Mouse (Mus musculus) B cell, adult 67 days (primary cell): ENCODE data around the gene Pcmtd2. TPM values are rescaled to one million over a fixed set of nuclear protein-coding genes. Genes with fewer than 3 reads are reported as not detected.

ENCODE experiments used
- total RNA-seq, 2 experiments: library from RNA; stranded (reverse); gene quantifications; 4 replicates each; pipeline ENCODE4 v1.2.4; 2023

Gene Pcmtd2
- total RNA-seq: 10 to 100 TPM; 42.1 to 52.2 TPM

DNA sequence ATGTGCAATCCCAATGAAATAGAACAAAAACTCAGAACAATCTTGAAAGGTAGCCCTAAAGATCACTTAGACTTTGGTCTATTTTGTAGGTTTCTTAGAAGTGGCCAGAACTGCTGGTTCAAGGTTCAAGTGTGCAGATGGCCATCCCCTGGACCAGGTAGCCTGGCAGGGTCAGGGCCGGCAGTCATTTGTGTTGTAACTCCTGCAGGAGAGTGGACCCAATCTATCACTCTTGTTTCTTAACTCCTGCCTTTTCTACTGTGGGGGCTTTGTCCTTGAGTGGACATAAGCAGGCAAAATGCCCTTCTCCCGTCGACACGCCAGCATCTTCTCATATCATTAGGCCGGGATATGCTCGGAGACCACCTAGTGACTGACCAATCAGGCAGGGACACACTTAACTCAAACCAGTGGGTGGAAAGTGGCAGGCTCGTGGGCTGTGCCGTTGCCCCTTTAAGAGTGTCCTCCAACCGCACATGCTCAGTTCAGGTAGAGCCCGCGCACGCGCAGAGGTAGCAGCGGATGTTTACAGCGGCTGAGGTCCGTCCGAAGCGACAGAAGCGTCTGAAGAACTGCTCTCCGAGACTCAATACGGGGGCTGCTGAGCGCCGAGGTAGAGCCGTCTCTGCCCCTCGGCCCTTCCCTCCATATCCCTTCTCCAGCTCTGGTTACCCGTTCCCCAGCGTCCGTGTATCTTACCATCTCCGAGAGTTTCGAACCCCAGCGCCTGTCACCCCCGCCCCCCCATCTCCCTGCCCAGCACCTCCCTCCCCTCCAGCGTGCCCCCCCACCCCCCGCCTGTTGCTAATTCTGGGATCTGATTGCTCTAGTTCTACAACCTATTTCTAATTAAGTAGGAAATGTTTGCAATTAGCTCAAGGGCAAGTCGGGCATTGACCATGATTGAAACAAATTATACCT is at the start of gene Pcmtd2:
Gene Pcmtd2 (plus strand): TSS at position 483 of the 921 bp plus-strand sequence.

GRCm38 (mm10) chr2:181863791-181864535 is 26.3 kb downstream of the Pcmtd2 start, which contains the start of gene Polr3k:
Gene Polr3k, plus strand, starts transcription at chr2:181864337.

Other genes starting within 250 kb of the Pcmtd2 start
- 10 to 100 TPM; 61.5 to 62.6 TPM for gene Prpf6, start 246.0 kb upstream of the Pcmtd2 start, total RNA-seq
- gene Zfp512b, start 245.1 kb upstream of the Pcmtd2 start, total RNA-seq: 10 to 100 TPM; 31.8 to 51.8 TPM
- gene Samd10, start 238.6 kb upstream of the Pcmtd2 start, total RNA-seq: 10 to 100 TPM; 17.4 to 21.5 TPM
- not detected for gene Gm29797, start 180.8 kb upstream of the Pcmtd2 start, total RNA-seq
- under 1 TPM in 1 of 2 experiments, not detected in 1; 0.44 TPM for gene Sox18, start 166.2 kb upstream of the Pcmtd2 start, total RNA-seq
- 10 to 100 TPM; 23.7 to 26.9 TPM for gene Tcea2, start 157.5 kb upstream of the Pcmtd2 start, total RNA-seq
- 100 to 1,000 TPM; 203 to 209 TPM for gene Rgs19, start 143.9 kb upstream of the Pcmtd2 start, total RNA-seq
- gene Lkaaear1, start 139.4 kb upstream of the Pcmtd2 start, total RNA-seq: not detected
- 1 to 10 TPM in 1 of 2 experiments, under 1 TPM in 1; 0.24 to 1.2 TPM for gene Oprl1, start 122.8 kb upstream of the Pcmtd2 start, total RNA-seq
- gene Myt1, start 74.5 kb upstream of the Pcmtd2 start, total RNA-seq: not detected
- gene Polr3k, start 26.5 kb downstream of the Pcmtd2 start, total RNA-seq: 10 to 100 TPM; 12.2 to 14.9 TPM
- gene Gm14496, start 153.3 kb downstream of the Pcmtd2 start, total RNA-seq: not detected